Mouse (Mus musculus) T-helper 2 cell (primary cell): ENCODE results near the gene Tmem30b.
"Not testable (repeated sequence)": the region's sequence is repeated elsewhere in the genome, so short reads cannot be mapped to it uniquely, and the experiment has no call there.

ENCODE experiments used
- in situ Hi-C: fragments of 300-600 bp; cut with MboI, MseI; formaldehyde crosslinking; loops from one replicate; pipeline ENCODE4 v1.15.1; 2025; ENCODE audit warnings: high pct_unique_total_duplicates

The Tmem30b gene

DNA sequence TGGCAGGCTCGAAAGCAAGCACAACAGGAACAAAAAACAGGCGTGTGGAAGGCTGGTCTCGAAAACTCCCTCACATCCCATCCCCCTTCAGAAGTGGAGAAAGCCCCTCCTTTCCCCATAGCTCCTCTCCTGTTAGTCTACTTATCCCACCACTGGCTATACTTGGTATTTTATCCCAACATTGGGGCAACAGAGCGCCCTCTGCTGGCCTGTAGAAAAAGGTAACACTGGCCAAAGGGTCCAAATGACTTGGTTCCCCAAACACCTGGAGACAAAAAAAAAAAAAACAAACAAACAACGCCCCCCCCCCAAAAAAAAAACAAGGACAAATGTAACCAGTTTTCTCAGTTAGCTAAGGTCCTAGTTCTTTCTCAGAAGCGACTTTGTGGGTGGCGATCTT, 13.9 kb upstream of the Tmem30b start:
- in situ Hi-C loops = loop anchor here (5.0 kb wide), 1 partner anchor 137 kb away; no protein-coding TSS in a partner anchor

- in situ Hi-C loops = no loop called here
These were observed 12.5 kb upstream of the Tmem30b start for GRCm38 (mm10) chr12:73558525-73559195.

GRCm38 (mm10) chr12:73554155-73554554, 8.0 kb upstream of the Tmem30b start:
- in situ Hi-C loops = no loop called here

GRCm38 (mm10) chr12:73548259-73548658, 2.1 kb upstream of the Tmem30b start:
- in situ Hi-C loops = no loop called here

- in situ Hi-C loops = no loop called here
These were observed 1.5 kb upstream of the Tmem30b start for GRCm38 (mm10) chr12:73547646-73548045.

DNA sequence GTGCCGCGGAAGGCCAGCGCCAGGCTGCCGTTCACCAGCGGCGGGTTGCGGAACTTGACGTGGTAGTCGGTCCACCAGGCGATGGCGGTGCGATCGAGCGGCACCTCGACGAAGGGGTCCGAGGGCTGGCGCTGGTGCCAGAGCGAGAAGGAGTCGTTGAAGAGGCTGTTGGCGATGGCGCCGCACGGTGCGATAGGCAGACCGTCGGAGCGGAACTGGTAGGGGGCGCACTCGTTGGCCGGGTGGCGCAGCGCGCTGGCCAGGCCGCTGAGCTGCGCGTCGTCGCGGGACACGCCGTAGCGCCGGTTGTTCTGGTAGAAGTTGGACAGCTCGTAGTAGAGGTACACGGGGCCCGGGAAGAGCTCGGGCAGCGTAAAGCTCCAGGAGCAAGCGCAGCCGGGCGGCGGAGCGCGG, 513 bp downstream of the Tmem30b start:
- in situ Hi-C loops = no loop called here

- in situ Hi-C loops = no loop called here
These were observed 1.2 kb downstream of the Tmem30b start for GRCm38 (mm10) chr12:73544736-73545671.

DNA sequence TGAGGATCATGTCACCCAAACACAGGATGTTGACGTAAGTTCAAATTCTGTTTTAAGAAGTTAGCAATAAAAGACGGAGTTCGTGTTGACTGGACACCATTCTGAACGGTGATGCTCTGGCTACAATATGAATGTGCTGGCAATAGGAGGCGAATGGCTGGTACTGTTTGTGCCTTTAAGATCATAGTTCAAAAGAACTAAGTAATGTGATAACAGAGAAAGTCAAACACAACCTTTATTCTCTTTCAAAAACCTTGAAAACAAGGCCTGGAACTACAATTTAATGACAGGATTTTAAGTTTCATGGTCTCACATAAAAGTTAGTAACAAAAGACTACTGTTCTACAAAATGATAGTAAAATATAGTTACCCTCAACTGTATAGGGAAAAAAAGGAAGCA, 3.0 kb downstream of the Tmem30b start:
- in situ Hi-C loops = no loop called here

- in situ Hi-C loops = no loop called here
These were observed 5.8 kb downstream of the Tmem30b start for GRCm38 (mm10) chr12:73540402-73540801.

GRCm38 (mm10) chr12:73539151-73539550, 7.0 kb downstream of the Tmem30b start:
- in situ Hi-C loops = loop anchor here (10.0 kb wide), 1 partner anchor 756 kb away; no protein-coding TSS in a partner anchor

DNA sequence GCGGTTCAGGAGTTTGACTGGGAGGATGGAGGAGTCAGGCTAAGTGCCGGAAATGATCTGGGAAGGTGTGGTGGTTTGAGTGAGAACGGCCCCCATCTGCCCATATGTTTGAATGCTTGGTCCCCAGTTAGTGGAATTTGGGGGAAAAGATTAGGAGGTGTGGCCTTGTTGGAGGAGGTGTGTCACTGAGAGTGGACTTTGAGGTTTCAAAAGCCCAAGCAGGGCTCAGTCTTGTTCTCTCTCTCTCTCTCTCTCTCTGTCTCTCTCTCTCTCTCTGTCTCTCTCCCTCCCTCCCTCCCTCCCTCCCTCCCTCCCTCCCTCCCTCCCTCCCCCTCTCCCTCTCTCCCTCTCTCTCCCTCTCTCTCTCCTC, 8.1 kb downstream of the Tmem30b start:
- in situ Hi-C loops = loop anchor here (10.0 kb wide), 1 partner anchor 757 kb away; no protein-coding TSS in a partner anchor

GRCm38 (mm10) chr12:73537499-73538138, 8.6 kb downstream of the Tmem30b start:
- in situ Hi-C loops = loop anchor here (10.0 kb wide), 1 partner anchor 757 kb away; no protein-coding TSS in a partner anchor

- in situ Hi-C loops = loop anchor here (10.0 kb wide), 1 partner anchor 760 kb away; no protein-coding TSS in a partner anchor
These were observed 11.6 kb downstream of the Tmem30b start for GRCm38 (mm10) chr12:73534591-73534990.

DNA sequence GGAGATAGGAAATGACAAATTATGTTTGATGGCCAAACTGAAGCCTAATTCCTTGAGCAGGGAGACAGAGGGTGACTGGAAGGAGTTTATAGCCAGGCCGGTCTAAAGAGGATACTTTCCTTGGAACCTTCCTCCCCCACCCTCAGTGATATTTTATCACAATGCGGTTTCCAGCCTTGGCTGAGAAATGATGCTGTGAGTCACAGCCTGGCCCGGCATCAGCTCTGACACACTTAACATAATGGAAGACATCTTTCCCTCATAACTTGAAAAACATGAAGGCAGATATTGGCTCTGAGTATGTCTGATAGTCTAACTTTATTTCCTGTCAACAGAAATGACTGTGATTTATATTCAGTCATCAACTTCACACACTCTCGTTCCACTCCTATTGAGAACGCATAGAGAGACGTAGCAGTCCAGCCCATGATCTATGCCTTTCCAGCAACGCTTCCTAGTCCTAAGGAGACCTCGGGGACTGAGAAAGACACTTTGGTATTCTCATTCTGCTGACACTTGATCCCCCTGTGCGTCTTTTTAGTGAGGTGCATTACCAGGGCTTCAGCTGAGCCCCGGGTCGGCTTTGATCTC, 14.2 kb downstream of the Tmem30b start:
- in situ Hi-C loops = loop anchor here (10.0 kb wide), 1 partner anchor 763 kb away; no protein-coding TSS in a partner anchor

- in situ Hi-C loops = no loop called here
These were observed 16.6 kb downstream of the Tmem30b start for GRCm38 (mm10) chr12:73529590-73529989.

GRCm38 (mm10) chr12:73529131-73529530, 17.1 kb downstream of the Tmem30b start:
- in situ Hi-C loops = no loop called here

DNA sequence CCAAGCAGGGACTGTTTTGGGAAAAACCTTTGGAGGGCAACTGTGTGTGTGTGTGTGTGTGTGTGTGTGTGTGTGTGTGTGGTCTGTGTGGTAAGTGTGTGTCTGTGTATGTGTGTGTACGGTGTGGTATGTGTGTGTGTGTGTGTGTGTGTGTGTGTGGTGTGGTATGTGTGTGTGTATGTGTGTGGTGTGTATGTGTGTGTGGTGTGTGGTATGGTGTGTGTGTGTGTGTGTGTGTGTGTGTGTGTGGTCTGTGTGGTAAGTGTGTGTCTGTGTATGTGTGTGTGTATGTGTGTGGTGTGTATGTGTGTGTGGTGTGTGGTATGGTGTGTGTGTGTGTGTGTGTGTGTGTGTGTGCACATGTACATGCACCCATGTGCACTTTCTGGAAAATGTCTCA, 18.1 kb downstream of the Tmem30b start:
- in situ Hi-C loops = not testable (repeated sequence)

DNA sequence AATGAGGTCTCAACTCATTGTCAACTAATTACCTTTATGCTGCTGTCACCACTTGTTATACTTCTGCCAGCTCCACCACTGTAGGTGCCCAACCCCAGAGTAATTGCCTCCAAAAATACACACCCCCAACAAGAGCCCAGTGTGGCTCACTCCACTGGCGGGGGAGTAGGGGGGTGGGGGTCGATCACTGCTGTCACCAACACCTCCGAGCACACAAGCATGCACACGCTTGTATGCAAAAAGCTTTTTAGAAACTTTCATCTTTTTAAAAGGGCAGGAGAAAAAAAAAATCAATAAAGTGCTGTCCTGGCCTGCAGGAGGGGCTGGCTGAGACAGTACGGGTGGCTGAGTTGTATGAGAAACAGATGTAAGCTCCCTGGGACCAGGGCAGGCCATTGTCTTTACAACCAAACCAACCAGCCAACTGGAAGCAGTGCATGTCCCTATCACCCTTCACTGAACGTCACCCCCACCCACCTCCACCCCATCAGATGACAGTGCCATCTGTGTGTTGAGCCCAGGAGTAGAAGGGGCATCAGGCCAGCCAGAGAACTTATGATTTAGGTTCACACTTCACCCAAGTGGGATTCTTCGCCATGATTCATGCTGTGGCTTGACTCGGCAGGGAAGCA, 20.8 kb downstream of the Tmem30b start:
- in situ Hi-C loops = no loop called here

DNA sequence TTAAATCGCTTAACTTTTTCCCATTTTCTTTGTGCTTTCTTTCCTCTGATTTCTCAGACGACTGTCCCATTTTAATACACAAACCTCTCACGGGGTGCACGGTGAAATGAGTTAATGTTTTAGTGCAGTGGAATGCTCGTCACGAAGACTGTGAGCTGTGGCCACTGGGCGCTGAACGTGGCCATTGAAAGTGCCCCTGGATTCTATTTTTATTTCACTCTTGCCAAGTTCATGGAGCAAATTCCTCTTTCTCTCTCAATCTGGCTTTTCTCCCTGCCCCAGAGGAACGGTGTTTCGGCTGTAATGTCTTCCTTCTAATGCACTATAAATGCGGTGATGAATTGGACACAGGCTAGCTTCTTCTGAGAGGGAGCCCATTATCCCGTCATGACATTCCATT, 23.1 kb downstream of the Tmem30b start:
- in situ Hi-C loops = loop anchor here (5.0 kb wide), 1 partner anchor 506 kb away; no protein-coding TSS in a partner anchor

- in situ Hi-C loops = loop anchor here (5.0 kb wide), 1 partner anchor 505 kb away; no protein-coding TSS in a partner anchor
These were observed 24.2 kb downstream of the Tmem30b start for GRCm38 (mm10) chr12:73521944-73522343.
